Mouse (Mus musculus) embryo, embryonic 9.5 days (tissue): Measurements from ENCODE around the gene Trappc3l.

ENCODE experiments used
- DNase-seq: peaks from one replicate; pipeline ENCODE4 v3.0.0-alpha.2; 2017; ENCODE audit errors: extremely low spot score

The Trappc3l gene

DNA sequence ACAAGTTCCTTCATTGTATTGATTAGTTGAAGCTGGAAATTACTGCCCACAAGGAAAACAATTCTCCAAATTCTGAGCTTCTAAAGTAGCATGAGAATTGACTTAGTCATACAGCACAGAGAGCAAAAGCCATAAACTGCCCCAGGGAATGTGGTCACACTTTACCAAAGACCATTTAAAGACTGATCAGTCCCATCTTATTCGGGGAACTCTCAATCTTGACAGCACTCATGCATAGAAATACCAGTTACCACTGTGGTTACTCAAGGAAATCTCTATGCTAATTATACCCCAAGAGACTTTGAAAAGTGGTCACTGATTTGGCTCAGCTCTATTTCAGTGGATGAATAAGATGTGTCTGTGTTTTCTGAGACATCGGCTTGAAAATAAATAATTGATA is 57.8 kb downstream of the Trappc3l start:
- no peak for DNase-seq

GRCm38 (mm10) chr10:34095964-34096363 is 58.6 kb downstream of the Trappc3l start:
- DNase-seq = no peak

DNA sequence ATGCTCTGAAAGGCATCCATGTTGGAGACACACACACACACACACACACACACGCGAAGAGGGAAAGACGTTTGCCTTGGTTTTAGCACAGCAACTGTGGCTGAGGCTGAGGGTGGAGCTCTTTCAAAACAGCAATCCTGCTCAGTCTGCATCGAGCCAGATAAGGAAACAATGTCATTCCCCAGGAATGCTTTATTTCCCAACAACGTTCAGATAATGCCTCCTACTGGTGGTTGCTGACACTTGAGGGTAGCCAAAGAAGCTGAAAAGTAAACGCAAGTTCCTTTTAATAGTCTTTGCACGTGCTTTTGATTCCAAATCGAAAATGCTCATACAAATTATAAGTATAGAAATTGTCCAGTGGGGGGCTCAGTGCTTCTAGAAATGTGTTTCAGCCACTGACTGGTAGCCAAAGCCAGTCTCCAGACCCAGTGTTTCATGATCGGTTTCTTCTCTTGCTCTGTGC is 59.1 kb downstream of the Trappc3l start, which contains the start of gene Calhm5:
Gene Calhm5, minus strand, starts transcription at position 102 of the 466 bp plus-strand sequence.
- peak; percentile 19 for DNase-seq

GRCm38 (mm10) chr10:34110863-34111465 is 73.6 kb downstream of the Trappc3l start:
- DNase-seq = no peak

GRCm38 (mm10) chr10:34111964-34112738 is 74.8 kb downstream of the Trappc3l start:
- no peak for DNase-seq

DNA sequence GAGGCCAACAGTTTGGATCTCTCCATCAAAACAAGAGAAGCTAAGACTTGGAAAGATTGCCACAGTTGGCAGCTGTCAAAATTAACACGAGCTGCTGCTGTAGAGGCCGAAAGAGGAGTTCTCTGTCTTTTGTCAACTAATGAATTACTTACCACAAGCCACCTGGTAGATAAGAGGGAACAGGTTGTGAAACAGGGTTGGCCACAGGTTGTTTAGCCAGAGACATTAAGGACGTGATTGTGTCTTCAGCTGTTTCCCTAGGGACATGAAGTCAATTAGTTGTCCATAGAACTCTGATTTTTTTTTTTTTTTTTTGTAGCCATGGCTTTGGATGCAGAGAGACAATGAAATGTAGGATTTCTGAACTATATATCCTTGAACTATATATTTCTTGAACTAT is 79.7 kb downstream of the Trappc3l start:
- no peak for DNase-seq

- no peak for DNase-seq
Observed at GRCm38 (mm10) chr10:34117770-34118169, 80.4 kb downstream of the Trappc3l start.

- no peak for DNase-seq
Observed at GRCm38 (mm10) chr10:34118421-34118820, 81.0 kb downstream of the Trappc3l start.

DNA sequence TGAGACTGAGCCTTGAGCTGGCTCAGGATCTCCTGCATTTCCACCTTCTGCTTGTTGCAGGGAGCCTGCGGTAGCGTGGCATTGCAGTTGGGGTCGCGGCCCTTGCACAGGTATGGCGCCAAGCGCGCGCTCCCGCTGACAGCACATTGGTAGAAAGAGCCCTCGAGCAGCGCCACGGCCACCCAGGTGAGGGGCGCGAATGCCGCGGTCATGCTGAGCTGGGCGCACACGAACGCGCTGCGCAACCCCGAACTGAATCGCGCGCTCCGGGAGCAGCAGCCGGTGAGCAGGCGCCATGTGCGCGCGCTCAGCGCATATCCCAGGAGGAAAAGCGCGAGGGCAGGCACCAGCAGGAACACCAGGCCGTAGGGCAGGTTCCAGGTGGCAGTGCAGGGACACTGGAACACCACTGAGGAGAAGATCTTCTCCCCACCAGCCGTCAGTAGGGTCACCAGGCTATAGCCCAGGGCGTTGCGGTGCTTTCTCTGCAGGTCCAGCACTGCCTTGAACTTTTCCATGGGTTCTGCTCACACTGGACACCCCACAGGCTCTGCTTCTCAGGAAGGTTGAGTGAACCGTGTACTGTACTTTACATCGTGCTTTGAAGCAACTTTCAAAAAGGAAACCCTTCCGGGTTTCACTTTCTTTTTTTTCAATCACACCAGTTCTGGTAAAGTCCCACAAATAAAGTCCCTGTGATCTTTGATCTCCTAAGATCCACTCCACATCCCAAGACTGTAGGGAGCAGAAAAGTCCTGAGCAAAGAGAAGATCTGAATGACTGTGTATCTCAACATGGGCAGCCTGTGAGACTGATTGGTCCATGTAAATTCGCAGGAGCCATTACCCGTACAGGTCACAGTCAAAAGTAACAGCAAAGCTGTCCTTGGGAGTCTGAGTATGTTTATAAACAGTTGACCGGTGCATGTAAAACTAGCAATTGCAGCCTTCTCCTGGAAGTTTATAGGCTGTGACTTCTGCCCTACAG is 90.3 kb downstream of the Trappc3l start, which contains the start of gene Calhm6:
Gene Calhm6, minus strand, starts transcription at position 593 of the 987 bp plus-strand sequence.
- peak; percentile 56 for DNase-seq

- DNase-seq = no peak
Observed at GRCm38 (mm10) chr10:34128391-34128790, 91.0 kb downstream of the Trappc3l start.

GRCm38 (mm10) chr10:34131356-34131755 is 94.0 kb downstream of the Trappc3l start:
- no peak for DNase-seq

DNA sequence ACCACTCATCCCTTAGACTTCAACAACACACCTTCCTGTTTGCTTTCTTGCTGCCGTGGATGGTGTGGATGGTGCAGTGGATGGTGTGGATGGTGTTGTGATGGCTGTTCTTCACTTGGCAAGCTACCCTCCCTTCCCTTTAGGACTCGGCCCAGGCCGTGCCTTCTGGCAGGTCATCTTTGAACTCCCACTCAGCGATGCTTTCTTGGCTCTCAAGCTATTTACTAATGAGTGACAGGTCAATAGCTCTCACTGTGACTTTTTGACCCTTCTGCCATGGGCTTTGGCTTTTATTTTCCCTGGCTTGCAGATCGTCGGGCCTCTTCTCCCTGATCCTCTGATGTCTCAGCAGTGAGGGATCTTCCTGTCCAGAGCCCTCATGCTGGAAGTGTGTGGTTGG is 99.0 kb downstream of the Trappc3l start:
- peak; percentile 45 for DNase-seq

DNA sequence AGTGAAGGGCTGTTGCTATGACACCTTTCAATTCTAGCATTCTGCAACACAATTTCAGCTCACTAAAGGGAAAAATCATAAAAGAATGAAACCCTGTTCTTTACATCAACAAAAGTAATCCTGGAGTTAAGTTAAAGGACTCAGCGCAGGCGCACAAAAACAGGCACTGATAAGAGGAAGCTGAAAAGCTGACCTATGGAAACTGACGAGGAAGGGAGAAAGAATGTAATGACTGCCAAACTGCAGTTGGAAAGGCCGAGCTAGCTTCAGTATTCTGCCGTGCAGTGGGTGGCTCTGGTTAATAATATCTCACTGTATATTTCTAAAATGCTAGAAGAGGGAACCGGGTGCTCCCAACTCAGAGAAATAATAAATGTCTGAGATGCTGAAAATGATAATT is 100.6 kb downstream of the Trappc3l start:
- DNase-seq = no peak

DNA sequence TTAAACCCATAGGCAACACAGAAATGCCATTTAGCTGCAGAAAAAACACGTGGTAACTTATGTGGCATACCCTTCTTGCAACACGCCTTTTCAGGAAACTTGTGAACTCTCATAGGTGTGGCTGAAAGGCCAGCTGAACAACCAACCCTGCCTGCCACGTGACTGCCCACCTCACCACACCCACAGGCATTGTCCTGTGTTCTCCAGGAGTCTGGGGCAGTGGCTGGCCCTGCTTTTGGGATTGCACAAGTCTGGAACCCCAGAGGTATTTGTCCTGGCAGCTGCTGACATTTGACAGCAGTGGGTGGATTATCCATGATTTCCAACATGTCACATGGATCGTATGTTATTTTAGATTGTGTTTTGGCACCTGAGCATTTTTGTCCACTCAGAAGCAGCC is 102.4 kb downstream of the Trappc3l start:
- DNase-seq = no peak

GRCm38 (mm10) chr10:34141693-34142092 is 104.3 kb downstream of the Trappc3l start:
- DNase-seq = no peak

DNA sequence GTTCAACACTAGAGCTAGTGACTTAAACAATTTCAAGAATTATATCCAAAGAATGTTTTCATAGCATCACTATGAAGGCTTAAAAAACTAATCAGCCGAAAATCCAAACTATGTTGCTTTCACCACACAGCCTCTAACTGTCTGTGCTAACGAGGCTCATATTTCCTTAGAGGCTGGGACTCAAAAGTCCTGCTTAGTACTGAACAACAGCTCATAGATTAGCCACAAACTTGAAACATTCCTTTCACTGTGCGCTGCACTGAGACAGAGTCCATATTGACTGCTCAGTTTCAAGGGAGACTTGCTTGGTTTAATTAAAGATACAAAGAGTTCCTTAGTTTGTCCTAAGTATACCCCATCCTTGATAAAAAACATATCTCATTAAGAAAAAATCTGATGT is 112.4 kb downstream of the Trappc3l start:
- no peak for DNase-seq

- no peak for DNase-seq
Observed at GRCm38 (mm10) chr10:34150454-34150853, 113.1 kb downstream of the Trappc3l start.

DNA sequence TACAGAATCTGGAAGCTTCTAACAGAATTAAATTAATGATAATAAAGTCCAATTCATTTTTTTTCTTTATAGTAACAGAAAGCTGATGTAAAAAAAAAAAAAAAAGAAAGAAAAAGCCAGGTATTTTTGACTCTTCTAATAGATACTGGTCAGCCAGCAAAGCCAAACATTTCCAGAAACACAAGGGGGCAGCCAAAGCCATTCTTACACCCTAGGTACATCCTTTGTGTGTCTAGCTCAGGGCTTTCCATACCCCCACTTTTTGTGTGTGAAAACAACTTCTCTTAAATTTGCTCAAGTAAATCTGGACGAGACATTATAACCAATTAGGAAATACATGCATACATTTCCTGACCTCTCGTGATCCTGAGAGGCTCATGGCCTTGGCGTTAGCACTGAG is 114.4 kb downstream of the Trappc3l start:
- no peak for DNase-seq

GRCm38 (mm10) chr10:34155796-34156554 is 118.6 kb downstream of the Trappc3l start:
- DNase-seq = no peak
